Mouse (Mus musculus): Measurements from ENCODE around the gene Cela2a. TPM values are rescaled to one million over a fixed set of nuclear protein-coding genes. Genes with fewer than 3 reads are reported as not detected.

Cela2a gene
- not detected in 2 replicates for polyA plus RNA-seq (2014; fragmentation: Nextera tagmentation; extraction: Ambion mirVana)

GRCm38 (mm10) chr4:141826060-141826459 is at the start of gene Cela2a:
Gene Cela2a (minus strand): TSS chr4:141826160.
- no peak within 1 kb of the TSS for H3K27ac ChIP-seq (ENCODE audit: low read depth, low read length)
- H3K27me3 ChIP-seq (ENCODE audit: control insufficient read depth, insufficient read depth, low read length), result no peaks in the 10 kb centered on the region
- DNase-seq (ENCODE audit: low spot score, missing footprints), result no peak
- no peak within 1 kb of the TSS for H3K9ac ChIP-seq (ENCODE audit: low read length)
- H3K4me3 ChIP-seq (ENCODE audit: low read depth, low read length), result no peak within 1 kb of the TSS
- no peaks in the 10 kb centered on the region for H3K9me3 ChIP-seq (ENCODE audit: control insufficient read depth, low read length)
- WGBS, result 60% methylated on average over 5 of the region's 5 CpGs
- no peak for ATAC-seq (ENCODE audit: low FRiP score)
- H3K4me1 ChIP-seq (ENCODE audit: control insufficient read depth, insufficient read depth, low read length), result no peaks in the 10 kb centered on the region
- H3K4me2 ChIP-seq, result no peak within 1 kb of the TSS
- H3K36me3 ChIP-seq (ENCODE audit: control insufficient read depth, insufficient read depth, low read length), result no peaks in the 10 kb centered on the region

- Histone ChIP-seq H3K9me3 (ENCODE audit: control insufficient read depth, low read length) (no peaks in the 10 kb centered on the region), H3K4me1 (ENCODE audit: control insufficient read depth, insufficient read depth, low read length) (peaks cover 22% of the 10 kb centered on the region), H3K9ac (ENCODE audit: low read length) (peak overlapping the region; percentile 18; the same call in 1 of the 2 replicates), H3K27ac (ENCODE audit: low read depth, low read length) (no peak overlapping the region), H3K27me3 (ENCODE audit: control insufficient read depth, insufficient read depth, low read length) (no peaks in the 10 kb centered on the region), H3K4me3 (ENCODE audit: low read depth, low read length) (peak overlapping the region; percentile 75), H3K4me2 (peak overlapping the region; percentile 87), H3K36me3 (ENCODE audit: control insufficient read depth, insufficient read depth, low read length) (no peaks in the 10 kb centered on the region)
- 12% methylated on average over 8 of the region's 8 CpGs for WGBS
- ATAC-seq (ENCODE audit: low FRiP score), result 0 out of 2 replicates have a peak, but pooled peaks have one; percentile 15
- peak; percentile 94 for DNase-seq (ENCODE audit: low spot score, missing footprints)
Observed at GRCm38 (mm10) chr4:141875481-141876108, 49.6 kb upstream of the Cela2a start.

GRCm38 (mm10) chr4:141874601-141875460 is 48.9 kb upstream of the Cela2a start, which contains the start of gene Efhd2:
Gene Efhd2 (minus strand): TSS chr4:141874920.
- ATAC-seq (ENCODE audit: low FRiP score) (peak; percentile 93), DNase-seq (ENCODE audit: low spot score, missing footprints) (peak; percentile 97)
- Histone ChIP-seq H3K4me3 (ENCODE audit: low read depth, low read length) (peak within 1 kb of the TSS; percentile 75), H3K9ac (ENCODE audit: low read length) (peak within 1 kb of the TSS; percentile 87), H3K36me3 (ENCODE audit: control insufficient read depth, insufficient read depth, low read length) (no peaks in the 10 kb centered on the region), H3K27ac (ENCODE audit: low read depth, low read length) (no peak within 1 kb of the TSS), H3K4me2 (peak within 1 kb of the TSS; percentile 87), H3K27me3 (ENCODE audit: control insufficient read depth, insufficient read depth, low read length) (no peaks in the 10 kb centered on the region), H3K9me3 (ENCODE audit: control insufficient read depth, low read length) (no peaks in the 10 kb centered on the region), H3K4me1 (ENCODE audit: control insufficient read depth, insufficient read depth, low read length) (peaks cover 22% of the 10 kb centered on the region)
- WGBS, result under 1% methylated on average over 71 of the region's 73 CpGs

GRCm38 (mm10) chr4:141874111-141874600 is 48.2 kb upstream of the Cela2a start:
- H3K27ac ChIP-seq (ENCODE audit: low read depth, low read length), result no peak overlapping the region
- peak overlapping the region; percentile 87 for H3K9ac ChIP-seq (ENCODE audit: low read length)
- peak; percentile 89 for DNase-seq (ENCODE audit: low spot score, missing footprints)
- no peaks in the 10 kb centered on the region for H3K36me3 ChIP-seq (ENCODE audit: control insufficient read depth, insufficient read depth, low read length)
- ATAC-seq (ENCODE audit: low FRiP score), result peak; percentile 20; the same call in 1 of the 2 replicates
- H3K9me3 ChIP-seq (ENCODE audit: control insufficient read depth, low read length), result no peaks in the 10 kb centered on the region
- peak overlapping the region; percentile 87 for H3K4me2 ChIP-seq
- WGBS, result 2% methylated on average over 19 of the region's 19 CpGs
- H3K4me3 ChIP-seq (ENCODE audit: low read depth, low read length), result peak overlapping the region; percentile 75
- no peaks in the 10 kb centered on the region for H3K27me3 ChIP-seq (ENCODE audit: control insufficient read depth, insufficient read depth, low read length)
- H3K4me1 ChIP-seq (ENCODE audit: control insufficient read depth, insufficient read depth, low read length), result peaks cover 22% of the 10 kb centered on the region

- no peak overlapping the region for H3K9ac ChIP-seq (ENCODE audit: low read length)
- H3K27ac ChIP-seq (ENCODE audit: low read depth, low read length), result no peak overlapping the region
- WGBS, result 76% methylated on average over 9 of the region's 9 CpGs
- no peaks in the 10 kb centered on the region for H3K36me3 ChIP-seq (ENCODE audit: control insufficient read depth, insufficient read depth, low read length)
- ATAC-seq (ENCODE audit: low FRiP score) (no peak), DNase-seq (ENCODE audit: low spot score, missing footprints) (no peak)
- H3K27me3 ChIP-seq (ENCODE audit: control insufficient read depth, insufficient read depth, low read length), result no peaks in the 10 kb centered on the region
- no peaks in the 10 kb centered on the region for H3K9me3 ChIP-seq (ENCODE audit: control insufficient read depth, low read length)
- peaks cover 22% of the 10 kb centered on the region for H3K4me1 ChIP-seq (ENCODE audit: control insufficient read depth, insufficient read depth, low read length)
- no peak overlapping the region; the same call in 1 of the 2 replicates for H3K4me3 ChIP-seq (ENCODE audit: low read depth, low read length)
- peak overlapping the region; percentile 87; the same call in 1 of the 2 replicates for H3K4me2 ChIP-seq
Observed at GRCm38 (mm10) chr4:141872977-141873376, 47.0 kb upstream of the Cela2a start.

- 59% methylated on average over 9 of the region's 9 CpGs for WGBS
- Histone ChIP-seq H3K4me1 (ENCODE audit: control insufficient read depth, insufficient read depth, low read length) (peaks cover 31% of the 10 kb centered on the region), H3K9ac (ENCODE audit: low read length) (0 out of 2 replicates have a peak overlapping the region, but pooled peaks have one; percentile 2), H3K4me2 (peak overlapping the region; percentile 8; the same call in 1 of the 2 replicates), H3K27ac (ENCODE audit: low read depth, low read length) (no peak overlapping the region), H3K36me3 (ENCODE audit: control insufficient read depth, insufficient read depth, low read length) (no peaks in the 10 kb centered on the region), H3K9me3 (ENCODE audit: control insufficient read depth, low read length) (no peaks in the 10 kb centered on the region), H3K27me3 (ENCODE audit: control insufficient read depth, insufficient read depth, low read length) (no peaks in the 10 kb centered on the region), H3K4me3 (ENCODE audit: low read depth, low read length) (no peak overlapping the region)
- no peak for ATAC-seq (ENCODE audit: low FRiP score)
- DNase-seq (ENCODE audit: low spot score, missing footprints), result no peak
Observed at GRCm38 (mm10) chr4:141871909-141872308, 45.9 kb upstream of the Cela2a start.

- H3K9me3 ChIP-seq (ENCODE audit: control insufficient read depth, low read length), result no peaks in the 10 kb centered on the region
- DNase-seq (ENCODE audit: low spot score, missing footprints), result no peak
- H3K9ac ChIP-seq (ENCODE audit: low read length), result no peak overlapping the region
- H3K4me1 ChIP-seq (ENCODE audit: control insufficient read depth, insufficient read depth, low read length), result peaks cover 33% of the 10 kb centered on the region
- no peak for ATAC-seq (ENCODE audit: low FRiP score)
- H3K36me3 ChIP-seq (ENCODE audit: control insufficient read depth, insufficient read depth, low read length), result no peaks in the 10 kb centered on the region
- no peak overlapping the region for H3K27ac ChIP-seq (ENCODE audit: low read depth, low read length)
- no peak overlapping the region for H3K4me3 ChIP-seq (ENCODE audit: low read depth, low read length)
- 90% methylated on average over 3 of the region's 3 CpGs for WGBS
- no peaks in the 10 kb centered on the region for H3K27me3 ChIP-seq (ENCODE audit: control insufficient read depth, insufficient read depth, low read length)
- no peak overlapping the region for H3K4me2 ChIP-seq
Observed at GRCm38 (mm10) chr4:141871333-141871725, 45.4 kb upstream of the Cela2a start.

- H3K9ac ChIP-seq (ENCODE audit: low read length), result no peak overlapping the region
- peaks cover 33% of the 10 kb centered on the region for H3K4me1 ChIP-seq (ENCODE audit: control insufficient read depth, insufficient read depth, low read length)
- no peaks in the 10 kb centered on the region for H3K27me3 ChIP-seq (ENCODE audit: control insufficient read depth, insufficient read depth, low read length)
- DNase-seq (ENCODE audit: low spot score, missing footprints) (no peak), ATAC-seq (ENCODE audit: low FRiP score) (no peak)
- no peak overlapping the region for H3K4me3 ChIP-seq (ENCODE audit: low read depth, low read length)
- 79% methylated on average over 11 of the region's 11 CpGs for WGBS
- no peak overlapping the region for H3K4me2 ChIP-seq
- no peaks in the 10 kb centered on the region for H3K36me3 ChIP-seq (ENCODE audit: control insufficient read depth, insufficient read depth, low read length)
- no peaks in the 10 kb centered on the region for H3K9me3 ChIP-seq (ENCODE audit: control insufficient read depth, low read length)
- H3K27ac ChIP-seq (ENCODE audit: low read depth, low read length), result no peak overlapping the region
Observed at GRCm38 (mm10) chr4:141870666-141871332, 44.8 kb upstream of the Cela2a start.
